Mouse (Mus musculus) hematopoietic stem cell, adult 5-6 weeks (primary cell): Measurements from ENCODE around the gene Plcxd2. TPM values are rescaled to one million over a fixed set of nuclear protein-coding genes. Genes with fewer than 3 reads are reported as not detected.

Experiments used
- ATAC-seq, 2 experiments: fragments of 125-278 bp in 1 of 2; replicated peaks in 1 of 2; 2 replicates each; pipeline ENCODE4 v1.8.0; 2016 to 2017; ENCODE audit warnings: inconsistent platforms in 2 of 2, mild to moderate bottlenecking in 2 of 2, moderate number of reproducible peaks in 2 of 2, low read depth in 1 of 2, moderate TSS enrichment in 1 of 2; ENCODE audit not compliant: low FRiP score in 2 of 2, poor library complexity in 2 of 2, severe bottlenecking in 2 of 2, insufficient read depth in 1 of 2, low TSS enrichment in 1 of 2
- total RNA-seq: library from RNA; stranded (forward); fragments of 172-1452, 232-1000 nt; gene quantifications from 2 replicates; pipeline ENCODE4 v1.2.3, GENCODE M21; 2017

The Plcxd2 gene
- total RNA-seq, 1 experiment from 2014 or later: 4.5 TPM

DNA sequence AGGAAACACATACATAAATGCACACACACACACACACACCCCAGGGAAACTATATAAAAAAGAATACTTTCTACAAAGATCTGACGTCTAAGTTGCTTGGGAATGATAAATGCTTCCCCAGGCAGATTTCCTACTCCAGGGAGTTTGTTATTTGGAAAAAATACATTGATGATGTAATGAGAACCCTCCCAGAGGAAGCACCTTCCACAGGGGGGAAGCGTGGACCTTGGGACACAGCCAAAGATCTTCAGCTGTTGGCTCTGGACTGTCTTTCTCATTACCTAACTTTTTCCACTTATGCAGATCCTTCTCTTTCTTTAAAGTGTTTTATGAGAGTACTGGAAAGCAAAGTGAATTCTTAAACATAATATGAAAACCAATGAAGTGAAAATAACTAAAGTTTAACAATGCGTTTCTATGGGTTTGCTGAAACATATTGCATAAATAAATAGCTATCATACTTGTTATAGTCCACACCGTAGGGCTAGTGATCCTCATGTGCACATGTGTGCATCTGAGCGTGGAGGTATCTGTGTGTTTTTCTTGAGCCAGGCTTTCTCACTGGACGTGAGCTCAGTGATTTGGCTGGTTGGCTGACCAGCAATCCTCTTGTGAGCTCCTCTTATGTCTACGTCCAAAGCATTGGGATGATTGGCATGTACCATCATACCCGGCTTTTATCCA lies 87.3 kb downstream of the Plcxd2 start:
- ATAC-seq: no peak

- ATAC-seq: no peak
Measured at GRCm38 (mm10) chr16:45919572-45919971, 90.4 kb downstream of the Plcxd2 start.

Other genes starting within 250 kb of the Plcxd2 start
- gene Phldb2, start 56.6 kb downstream of the Plcxd2 start, total RNA-seq: 3.8 and 4.3 TPM in 2 replicates
- gene Cd96, start 110.0 kb upstream of the Plcxd2 start, total RNA-seq: 28.0 and 35.6 TPM in 2 replicates
- 7.7 and 16.2 TPM in 2 replicates for gene Gm4737, start 144.9 kb upstream of the Plcxd2 start, total RNA-seq